Mouse (Mus musculus) retina, embryonic 14.5 days (tissue): Measurements from ENCODE around the gene Bsg.
"Not testable (repeated sequence)": the region's sequence is repeated elsewhere in the genome, so short reads cannot be mapped to it uniquely, and the experiment has no call there.

Experiments
- DNase-seq: peaks from one replicate; pipeline ENCODE4 v3.0.0-alpha.2; 2015; ENCODE audit warnings: low spot score

The Bsg gene

DNA sequence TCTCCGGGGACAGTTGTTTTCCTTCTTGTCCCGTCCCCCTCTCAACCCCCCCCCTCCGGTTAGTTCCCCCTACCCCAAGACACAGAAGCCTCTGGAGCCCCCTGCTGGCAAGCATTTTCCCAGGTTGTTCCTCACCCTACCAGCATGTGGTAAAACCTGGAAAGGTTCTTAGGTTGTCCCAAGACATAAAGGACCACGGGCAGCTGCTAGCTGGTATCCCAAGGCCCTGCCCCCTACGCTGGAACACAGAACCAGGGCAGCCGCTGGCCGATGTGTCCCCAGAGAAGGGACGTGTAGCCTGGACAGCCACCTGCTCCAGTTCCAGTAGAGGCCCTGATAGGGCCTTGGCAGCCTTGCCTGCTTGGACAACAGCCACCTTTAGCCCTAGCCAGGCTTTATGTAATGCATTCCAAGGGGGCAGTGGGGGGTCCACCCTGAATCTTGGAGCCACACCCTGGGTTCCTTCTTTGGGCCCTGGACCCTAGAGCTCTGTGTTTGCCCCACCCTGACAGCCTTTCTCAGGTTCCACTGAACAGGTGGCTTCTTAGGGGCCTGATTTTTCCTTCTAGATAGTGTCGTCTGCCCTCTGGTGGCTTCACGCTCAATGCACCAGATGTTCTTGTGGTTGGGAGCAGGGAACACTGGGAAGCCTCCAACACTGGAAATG is 21.2 kb upstream of the Bsg start:
- peak; percentile 68 for DNase-seq

DNA sequence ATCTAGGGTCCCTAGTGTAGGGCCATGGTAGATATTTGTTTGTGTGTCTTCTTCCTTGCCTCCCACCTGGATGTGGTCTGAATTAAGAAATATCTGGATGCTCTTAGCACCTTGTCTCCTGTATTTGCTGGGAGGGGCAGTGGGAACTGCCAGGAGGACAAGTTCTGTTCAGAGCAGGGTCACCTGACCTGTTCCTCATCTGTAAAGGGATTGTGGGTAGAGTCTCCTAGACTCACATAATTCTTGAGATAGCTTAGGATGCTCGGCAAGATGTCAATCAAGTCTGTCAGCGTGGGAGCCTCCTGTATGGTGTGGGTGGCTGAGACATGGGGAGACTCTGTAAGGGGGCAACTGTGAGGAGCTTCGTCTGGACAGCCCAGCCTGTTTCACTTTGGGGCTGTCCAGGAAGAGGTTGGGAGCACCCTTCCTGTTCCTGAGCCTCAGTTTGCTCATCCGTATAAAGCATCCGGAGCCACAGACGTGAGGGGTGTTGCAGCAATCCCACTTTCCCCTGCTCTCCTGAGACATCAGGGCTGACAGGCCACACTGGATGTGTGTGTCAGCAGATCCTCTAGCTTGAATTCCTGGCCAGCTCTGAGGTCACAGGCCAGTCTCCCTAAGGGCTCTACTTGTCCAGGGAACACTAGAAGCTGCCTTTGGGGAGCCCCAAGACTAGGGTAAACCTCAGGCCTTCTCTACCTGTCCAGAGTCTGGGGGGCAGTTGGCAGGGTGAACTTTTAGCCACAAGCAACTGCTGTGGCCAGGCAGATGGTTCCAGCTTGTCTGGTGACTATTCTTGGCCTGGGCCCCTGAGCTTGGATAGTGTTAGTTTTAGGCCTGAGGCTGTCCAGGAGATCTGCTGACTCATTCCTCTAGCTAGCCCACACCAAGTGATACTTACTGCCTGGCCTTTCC is 20.3 kb upstream of the Bsg start:
- no peak for DNase-seq

- no peak for DNase-seq
Observed at GRCm38 (mm10) chr10:79684770-79685600, 19.3 kb upstream of the Bsg start.

GRCm38 (mm10) chr10:79686219-79686618 is 18.1 kb upstream of the Bsg start:
- no peak for DNase-seq

DNA sequence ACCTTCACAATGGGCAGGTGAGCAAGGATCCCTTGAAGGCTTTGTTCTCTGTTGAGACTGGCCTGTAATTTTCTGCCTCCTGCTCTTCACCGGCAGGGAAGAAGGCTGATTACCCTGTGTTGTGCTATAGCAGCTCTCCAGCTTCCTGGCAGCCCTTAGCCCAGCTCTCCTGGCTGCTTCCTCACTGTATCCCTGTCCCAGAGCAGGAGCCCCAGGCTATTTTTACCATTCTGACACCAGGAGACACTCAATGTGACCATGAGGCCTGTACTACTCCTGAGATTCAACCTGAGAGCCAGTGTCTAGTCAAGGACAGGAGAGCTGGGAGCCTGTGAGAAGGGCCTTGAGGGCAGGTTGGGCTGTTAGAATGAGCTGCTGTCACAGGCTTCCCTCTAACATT is 17.6 kb upstream of the Bsg start:
- no peak for DNase-seq

DNA sequence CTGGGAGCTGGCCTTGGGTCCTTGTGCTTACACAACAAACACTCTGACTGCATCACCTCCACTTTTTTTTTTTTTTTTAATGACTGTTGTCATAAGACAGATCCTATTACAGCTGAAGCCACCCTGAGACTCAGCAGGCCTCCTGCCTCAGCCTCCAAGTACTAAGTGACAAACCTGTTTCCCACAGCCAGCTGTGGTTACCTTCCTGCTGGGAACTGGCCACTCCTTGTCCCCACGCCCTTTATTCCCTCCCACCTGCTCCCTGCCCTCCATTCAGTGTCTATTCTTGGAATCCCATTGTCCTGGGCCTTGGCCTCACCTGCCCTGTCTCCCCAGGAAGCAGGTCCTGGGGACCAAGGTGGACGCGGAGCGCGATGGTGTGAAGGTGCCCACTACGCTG is 16.8 kb upstream of the Bsg start:
- no peak for DNase-seq

- no peak for DNase-seq
Observed at GRCm38 (mm10) chr10:79688720-79689119, 15.6 kb upstream of the Bsg start, which contains the start of gene Gzmm. TSS of gene Gzmm (plus strand) at chr10:79689020.

GRCm38 (mm10) chr10:79689178-79689577 is 15.1 kb upstream of the Bsg start:
- DNase-seq = no peak

GRCm38 (mm10) chr10:79691986-79692548 is 12.2 kb upstream of the Bsg start:
- no peak for DNase-seq

GRCm38 (mm10) chr10:79693580-79694378 is 10.5 kb upstream of the Bsg start:
- DNase-seq = no peak

DNA sequence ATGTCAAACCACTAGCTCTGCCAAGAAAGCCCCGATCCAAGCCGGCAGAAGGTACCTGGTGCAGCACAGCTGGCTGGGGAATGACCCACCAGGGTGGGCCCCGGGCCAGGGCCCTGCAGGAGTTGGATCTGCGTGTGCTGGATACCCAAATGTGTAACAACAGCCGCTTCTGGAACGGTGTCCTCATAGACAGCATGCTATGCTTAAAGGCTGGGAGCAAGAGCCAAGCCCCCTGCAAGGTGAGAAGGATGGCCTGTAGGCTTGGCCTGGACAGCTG is 10.0 kb upstream of the Bsg start:
- DNase-seq = no peak

GRCm38 (mm10) chr10:79695231-79696128 is 8.8 kb upstream of the Bsg start:
- DNase-seq = peak; percentile 85

DNA sequence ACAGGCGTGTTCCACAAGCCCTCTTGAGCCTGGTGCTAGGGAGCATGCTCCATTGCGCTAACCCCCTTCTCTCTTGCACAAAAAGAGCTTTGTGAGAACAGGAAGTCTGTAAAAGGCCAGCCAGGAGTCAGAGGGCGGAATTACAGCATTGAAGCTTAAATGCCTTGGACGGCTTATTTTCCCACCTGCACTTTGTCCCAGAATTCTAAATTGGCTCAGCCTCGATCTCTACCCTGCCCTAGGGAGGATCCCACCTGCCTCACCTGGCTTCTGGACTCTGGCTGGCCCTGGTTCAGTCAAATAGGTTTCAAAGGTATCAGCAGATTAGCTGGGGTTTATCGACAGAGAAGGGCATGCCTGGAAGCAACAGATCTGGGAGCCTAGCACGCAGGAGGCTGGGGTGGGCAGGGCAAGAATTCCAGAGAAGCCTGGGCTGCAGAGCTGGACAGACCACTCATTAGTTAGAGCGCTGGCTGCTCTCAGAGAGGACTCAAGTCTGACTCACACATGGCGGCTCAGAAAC is 8.1 kb upstream of the Bsg start:
- no peak for DNase-seq

- no peak for DNase-seq
Observed at GRCm38 (mm10) chr10:79697916-79698315, 6.4 kb upstream of the Bsg start.

DNA sequence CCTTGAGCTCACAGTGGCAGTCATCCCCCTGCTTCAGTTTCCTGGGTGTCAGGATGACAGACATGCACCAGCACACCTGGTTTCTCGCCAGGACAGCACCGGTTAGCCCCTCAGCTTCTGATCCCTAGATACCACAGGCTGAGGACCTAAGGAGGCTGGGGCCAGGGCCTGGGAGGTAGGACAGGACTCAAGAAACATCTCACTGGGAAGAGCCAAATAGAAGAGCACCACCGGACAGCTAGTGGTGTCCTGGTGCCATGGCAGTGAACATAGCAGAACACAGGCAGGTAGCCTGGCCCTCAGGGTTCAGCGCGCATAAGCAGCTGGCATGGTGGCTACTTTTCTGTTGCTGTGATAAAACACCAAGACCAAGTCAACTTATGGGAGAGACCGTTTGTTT is 5.8 kb upstream of the Bsg start:
- DNase-seq = no peak

DNA sequence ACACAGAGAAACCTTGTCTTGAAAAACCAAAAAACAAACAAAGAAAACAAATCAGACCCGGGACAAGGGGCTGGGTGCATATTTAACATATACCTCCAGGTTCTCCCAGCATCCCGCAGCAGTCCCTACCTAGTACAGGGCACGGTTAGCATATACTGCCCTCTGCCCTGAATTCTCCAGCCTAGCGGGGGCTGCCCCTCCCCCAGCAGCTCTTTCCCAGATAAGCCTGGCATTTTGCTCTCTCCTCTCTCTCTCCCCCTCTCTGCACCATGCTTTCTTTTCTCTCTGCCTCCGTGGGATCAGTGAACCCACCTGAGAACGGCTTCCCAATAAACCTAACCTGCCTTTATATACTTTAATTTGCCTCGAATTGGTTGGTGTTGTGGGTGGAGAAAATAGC is 3.6 kb upstream of the Bsg start:
- no peak for DNase-seq

DNA sequence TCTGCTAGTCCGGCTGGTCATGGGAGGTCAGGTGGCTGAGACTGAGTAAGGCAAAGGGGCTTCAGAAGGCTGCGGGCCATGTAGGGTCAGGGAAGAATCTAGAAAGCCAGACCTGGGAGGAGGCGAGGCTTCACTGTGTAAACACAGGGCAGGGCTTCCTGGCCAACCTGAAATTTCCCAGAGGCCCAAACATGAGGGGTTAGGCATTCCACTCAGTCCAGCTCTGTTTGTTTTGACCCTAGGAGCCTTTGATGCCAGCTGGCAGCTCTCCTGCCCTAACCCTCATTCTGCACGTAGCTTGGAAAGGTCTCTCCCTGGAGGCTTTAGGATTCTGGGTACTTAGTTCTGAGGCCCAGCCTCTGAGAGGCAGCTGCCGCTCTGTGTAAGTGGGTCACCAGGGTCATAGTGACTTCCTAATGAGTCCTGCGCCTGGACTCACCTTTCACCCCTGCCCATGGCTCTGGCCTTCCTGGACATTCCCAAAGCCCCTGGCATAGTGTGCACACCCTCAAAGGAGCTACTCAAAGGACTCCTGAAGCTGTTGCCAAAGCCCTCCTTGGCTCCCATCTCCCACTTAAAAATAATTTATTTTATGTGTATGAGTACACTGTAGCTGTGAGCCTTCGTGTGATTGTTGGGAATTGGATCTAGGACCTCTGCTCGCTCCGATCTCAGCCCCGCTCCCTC is 2.7 kb upstream of the Bsg start:
- DNase-seq = no peak

GRCm38 (mm10) chr10:79702970-79703369 is 1.3 kb upstream of the Bsg start:
- not testable (repeated sequence) for DNase-seq

DNA sequence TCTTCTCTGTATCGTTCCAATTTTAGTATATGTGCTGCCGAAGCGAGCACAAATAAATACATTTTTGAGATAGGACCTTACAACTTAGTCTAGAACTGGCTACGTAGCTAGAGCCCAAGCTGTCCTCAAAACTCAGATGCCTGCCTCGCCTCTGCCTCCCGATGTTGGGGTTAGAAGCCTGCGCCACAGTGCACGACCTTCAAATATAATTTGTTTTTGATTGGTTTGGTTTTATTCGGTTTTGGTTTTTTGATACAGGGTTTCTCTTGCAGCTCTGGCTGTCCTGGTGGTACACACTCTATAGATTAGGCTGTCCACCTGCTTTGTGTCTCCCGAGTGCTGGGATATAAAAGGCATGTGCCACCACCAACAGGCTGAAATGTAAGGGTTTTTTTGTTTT is 750 bp upstream of the Bsg start:
- no peak for DNase-seq

DNA sequence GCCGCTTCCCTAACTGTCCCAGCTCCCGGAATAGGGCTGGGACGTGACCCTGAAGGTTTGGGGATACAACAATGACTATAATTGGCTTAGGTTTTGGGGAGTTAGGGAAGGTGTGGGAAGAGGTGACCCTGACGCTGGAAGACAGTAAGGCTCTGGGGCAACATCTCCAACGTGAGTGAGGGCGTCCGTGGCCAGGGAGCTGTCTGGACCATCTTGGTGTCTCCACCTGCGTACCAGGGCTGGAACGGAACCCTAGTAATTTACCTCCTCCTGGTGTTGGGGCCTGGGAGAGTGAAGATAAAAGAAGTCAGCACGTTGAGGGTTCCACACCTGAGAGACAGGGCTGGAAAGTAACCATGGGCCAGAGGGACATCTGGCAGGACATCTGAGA is 674 bp downstream of the Bsg start:
- no peak for DNase-seq
